Mouse (Mus musculus) forebrain, embryonic 11.5 days (tissue): Measurements from ENCODE around the gene Gipc1. TPM values are rescaled to one million over a fixed set of nuclear protein-coding genes. Genes with fewer than 3 reads are reported as not detected.

Source experiments
- ATAC-seq: fragments of 200-750 bp; cut with Nextera tagmentation; replicated peaks from 2 replicates; pipeline ENCODE4 v1.8.0; 2017; ENCODE audit warnings: moderate TSS enrichment; ENCODE audit not compliant: low FRiP score
- DNase-seq: peaks from one replicate; pipeline ENCODE4 v3.0.0-alpha.2; 2017; ENCODE audit warnings: low spot score
- H3K27ac ChIP-seq: fragments of 300-500 bp; sonication (generic); 2 replicates; pipeline ENCODE4 v1.5.1; 2014; ENCODE audit warnings: low read depth, low read length
- H3K27me3 ChIP-seq: fragments of 300-500 bp; sonication (generic); 2 replicates; pipeline ENCODE4 v1.6.1; 2014; ENCODE audit warnings: mild to moderate bottlenecking, low read length, mixed read lengths; ENCODE audit not compliant: control insufficient read depth, insufficient read depth
- H3K36me3 ChIP-seq: fragments of 300-500 bp; sonication (generic); 2 replicates; pipeline ENCODE4 v1.6.1; 2014; ENCODE audit warnings: mild to moderate bottlenecking, low read length, moderate library complexity, mixed read lengths; ENCODE audit not compliant: control insufficient read depth, insufficient read depth
- H3K4me1 ChIP-seq: fragments of 300-500 bp; sonication (generic); replicated peaks from 2 replicates; pipeline ENCODE4 v1.6.1; 2014; ENCODE audit warnings: low read length, mixed read lengths; ENCODE audit not compliant: control insufficient read depth, insufficient read depth
- H3K4me2 ChIP-seq: fragments of 300-500 bp; sonication (generic); 2 replicates; pipeline ENCODE4 v1.6.1; 2014; ENCODE audit warnings: low read depth, mild to moderate bottlenecking, low read length, moderate library complexity, mixed read lengths; ENCODE audit not compliant: severe bottlenecking
- H3K4me3 ChIP-seq: fragments of 300-500 bp; sonication (generic); 2 replicates; pipeline ENCODE4 v1.5.1; 2014; ENCODE audit warnings: low read depth, low read length
- H3K9ac ChIP-seq: fragments of 300-500 bp; sonication (generic); 2 replicates; pipeline ENCODE4 v1.6.1; 2014; ENCODE audit warnings: low read length
- H3K9me3 ChIP-seq: fragments of 300-500 bp; sonication (generic); 2 replicates; pipeline ENCODE4 v1.6.1; 2016; ENCODE audit warnings: low read length, mixed read lengths; ENCODE audit not compliant: control insufficient read depth
- WGBS: fragments of 180-500 bp; shearing (Covaris S2); extraction: QIAGEN DNeasy Blood & Tissue Kit; methylation state at CpG from one replicate; pipeline ENCODE4 v1.1.7; 2014; 5-methylcytosine and 5-hydroxymethylcytosine counted together
- polyA plus RNA-seq: library from polyadenylated mRNA; unstranded; fragments of >200 nt; fragmentation: Nextera tagmentation; extraction: Ambion mirVana; gene quantifications from 2 replicates; pipeline ENCODE4 v1.2.1, GENCODE M21; 2014

Gipc1 gene
- polyA plus RNA-seq, 1 experiment from 2014 or later = 217 TPM

DNA sequence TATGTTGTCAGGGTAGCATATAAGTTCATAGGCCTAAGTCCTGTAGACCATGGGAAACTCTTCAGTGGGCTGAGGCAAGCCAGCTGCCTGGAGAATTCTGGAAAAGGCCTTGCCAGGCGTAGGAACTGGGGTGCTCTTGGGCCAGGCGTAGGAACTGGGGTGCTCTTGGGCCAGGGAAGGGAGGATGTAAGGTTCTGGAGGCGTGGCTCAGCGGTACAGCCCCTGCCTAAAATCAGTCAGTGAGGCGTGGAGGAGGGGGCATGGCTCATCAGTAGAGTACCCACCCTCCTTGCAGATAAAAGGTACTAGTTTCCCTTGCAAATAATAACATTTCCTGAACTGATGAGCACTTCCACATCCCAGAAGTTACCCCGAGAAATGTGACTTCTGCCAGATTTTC lies 2.2 kb downstream of the Gipc1 start:
- Histone ChIP-seq H3K36me3 (no peaks in the 10 kb centered on the region), H3K27me3 (no peaks in the 10 kb centered on the region), H3K4me2 (no peak overlapping the region), H3K27ac (no peak overlapping the region), H3K4me3 (no peak overlapping the region), H3K9ac (no peak overlapping the region), H3K4me1 (peaks cover 7% of the 10 kb centered on the region; the same call in 1 of the 2 replicates), H3K9me3 (no peaks in the 10 kb centered on the region)
- ATAC-seq (no peak), DNase-seq (no peak)
- WGBS = 94% methylated on average over 6 of the region's 6 CpGs

- 90% methylated on average over 9 of the region's 9 CpGs for WGBS
- ATAC-seq (no peak), DNase-seq (no peak)
- Histone ChIP-seq H3K9me3 (no peaks in the 10 kb centered on the region), H3K4me1 (peaks cover 15% of the 10 kb centered on the region), H3K9ac (no peak overlapping the region), H3K4me3 (no peak overlapping the region), H3K36me3 (no peaks in the 10 kb centered on the region), H3K27ac (no peak overlapping the region), H3K27me3 (no peaks in the 10 kb centered on the region), H3K4me2 (no peak overlapping the region)
Measured at GRCm38 (mm10) chr8:83656043-83656442, 3.6 kb downstream of the Gipc1 start.

DNA sequence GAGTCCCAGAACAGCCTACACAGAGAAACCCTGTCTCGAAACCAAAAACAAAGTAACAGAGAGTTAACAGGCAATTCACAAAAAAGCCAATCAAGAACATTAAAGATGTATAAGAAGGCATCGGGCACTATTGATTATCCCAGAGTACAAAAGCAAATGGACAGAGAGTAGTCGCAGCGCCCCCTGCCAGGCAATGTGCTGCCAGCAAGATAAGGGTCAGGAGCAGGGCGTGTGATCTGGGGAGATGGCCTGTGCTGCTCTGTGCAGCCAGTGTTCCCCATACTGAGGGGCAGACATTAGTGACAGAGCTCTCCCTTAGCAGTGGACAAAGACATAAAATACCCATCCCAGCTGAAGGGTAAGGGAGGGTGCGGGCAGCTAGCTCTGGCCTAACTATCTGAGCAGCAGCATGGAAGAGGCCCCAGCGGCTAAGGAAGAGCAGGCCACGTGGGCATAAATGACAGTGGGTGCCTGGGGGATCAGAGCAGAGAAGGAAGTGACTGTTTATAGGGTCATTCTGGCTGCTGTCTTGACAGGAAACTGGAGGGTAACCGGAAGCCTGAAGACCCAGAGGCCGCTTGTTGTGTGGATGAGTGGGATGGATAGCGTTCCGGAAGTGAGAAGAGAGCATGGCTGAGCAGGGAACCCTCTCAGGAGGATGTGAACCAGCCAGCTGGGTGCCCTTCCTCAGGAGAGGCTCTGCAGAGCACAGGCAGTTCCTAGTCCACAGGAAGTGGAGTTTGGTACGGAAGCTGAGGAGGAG lies 4.2 kb downstream of the Gipc1 start:
- Histone ChIP-seq H3K4me1 (peaks cover 17% of the 10 kb centered on the region), H3K27me3 (no peaks in the 10 kb centered on the region), H3K9ac (no peak overlapping the region), H3K9me3 (no peaks in the 10 kb centered on the region), H3K36me3 (no peaks in the 10 kb centered on the region), H3K4me3 (no peak overlapping the region), H3K4me2 (no peak overlapping the region), H3K27ac (no peak overlapping the region)
- no peak for ATAC-seq
- 86% methylated on average over 13 of the region's 13 CpGs for WGBS
- DNase-seq = no peak

- Histone ChIP-seq H3K9me3 (no peaks in the 10 kb centered on the region), H3K27me3 (no peaks in the 10 kb centered on the region), H3K27ac (no peak overlapping the region), H3K4me2 (no peak overlapping the region), H3K9ac (0 out of 2 replicates have a peak overlapping the region, but pooled peaks have one; percentile 20), H3K4me3 (no peak overlapping the region), H3K36me3 (no peaks in the 10 kb centered on the region), H3K4me1 (peaks cover 12% of the 10 kb centered on the region)
- 8% methylated on average over 8 of the region's 8 CpGs for whole genome bisulfite sequencing
- DNase-seq = no peak
- ATAC-seq = 0 out of 2 replicates have a peak, but pooled peaks have one; percentile 8
Measured at GRCm38 (mm10) chr8:83660545-83660944, 8.1 kb downstream of the Gipc1 start.

DNA sequence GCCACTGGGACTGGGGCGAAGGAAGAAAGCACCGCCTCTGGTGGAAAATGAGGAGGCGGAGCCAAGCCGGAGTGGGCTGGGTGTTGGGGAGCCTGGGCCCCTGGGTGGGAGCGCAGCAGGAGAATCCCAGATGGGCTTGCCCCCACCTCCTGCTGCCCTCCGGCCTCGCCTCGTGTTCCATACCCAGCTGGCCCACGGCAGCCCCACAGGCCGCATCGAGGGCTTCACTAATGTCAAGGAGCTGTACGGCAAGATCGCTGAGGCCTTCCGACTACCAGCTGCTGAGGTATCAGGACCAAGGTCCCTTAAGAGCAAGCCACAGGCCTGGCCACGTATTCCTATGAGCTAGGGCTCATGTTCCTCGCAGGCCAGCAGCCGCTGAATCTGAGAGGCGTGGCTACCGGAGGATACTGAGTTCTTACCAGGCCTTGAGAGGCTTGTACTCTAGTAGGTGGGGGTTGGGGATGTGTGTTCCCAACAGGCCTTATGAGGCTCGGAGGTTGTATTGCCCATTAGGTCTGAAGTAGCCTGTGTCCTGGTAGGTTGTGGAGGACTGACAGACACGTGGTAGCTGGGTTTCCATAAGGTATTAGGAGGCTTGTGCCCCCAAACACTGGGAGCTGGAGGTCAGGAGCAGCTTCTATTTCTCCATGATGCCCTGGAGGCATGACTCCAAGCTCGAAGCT lies 8.7 kb downstream of the Gipc1 start:
- ATAC-seq = peak; percentile 4; the same call in 1 of the 2 replicates
- WGBS = 20% methylated on average over 22 of the region's 22 CpGs
- Histone ChIP-seq H3K4me1 (peaks cover 12% of the 10 kb centered on the region), H3K9me3 (no peaks in the 10 kb centered on the region), H3K27me3 (no peaks in the 10 kb centered on the region), H3K27ac (no peak overlapping the region), H3K4me3 (no peak overlapping the region), H3K36me3 (no peaks in the 10 kb centered on the region), H3K9ac (peak overlapping the region; percentile 20; the same call in 1 of the 2 replicates), H3K4me2 (peak overlapping the region; percentile 21)
- DNase-seq = peak; percentile 61

DNA sequence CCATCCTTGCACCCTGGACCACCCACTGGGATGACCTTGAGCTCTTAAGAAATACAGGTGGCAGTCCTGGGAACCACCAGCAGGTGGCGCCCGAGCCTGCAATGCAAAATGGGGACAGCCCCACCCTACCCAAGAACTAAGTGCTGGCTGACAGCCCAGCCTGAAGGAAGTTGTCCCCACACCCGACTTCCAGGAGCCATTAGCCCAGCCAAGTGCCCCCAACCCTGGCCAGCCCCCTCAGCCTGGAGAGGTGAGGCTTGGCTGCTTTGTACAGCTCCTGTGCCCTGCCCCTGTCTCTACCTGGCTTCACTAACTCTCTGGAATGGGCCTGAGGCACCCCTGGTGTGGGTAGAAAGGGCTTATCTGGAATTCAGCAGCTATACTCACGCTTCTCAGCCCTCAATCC lies 9.9 kb downstream of the Gipc1 start:
- H3K36me3 ChIP-seq = no peaks in the 10 kb centered on the region

DNA sequence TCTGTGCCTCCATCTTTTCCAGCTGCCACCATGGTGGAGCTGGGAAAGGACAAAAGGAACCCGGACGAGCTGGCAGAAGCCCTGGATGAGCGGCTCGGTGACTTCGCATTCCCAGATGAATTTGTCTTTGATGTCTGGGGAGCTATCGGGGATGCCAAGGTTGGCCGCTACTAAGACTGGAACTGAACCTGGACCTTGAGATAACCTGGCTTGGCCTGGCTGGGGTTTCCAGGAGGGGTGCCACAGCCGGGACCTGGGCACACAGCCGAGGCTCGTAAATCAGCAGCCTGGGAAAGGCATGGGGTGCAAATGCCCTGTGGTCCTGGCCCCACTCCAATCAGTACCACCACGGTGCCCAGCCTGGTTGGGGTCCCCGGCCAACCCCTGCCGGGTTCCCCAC lies 11.6 kb downstream of the Gipc1 start:
- no peak overlapping the region for H3K27ac ChIP-seq
- H3K27me3 ChIP-seq = peaks cover 2% of the 10 kb centered on the region; the same call in 1 of the 2 replicates
- no peak overlapping the region for H3K9ac ChIP-seq
- WGBS = 94% methylated on average over 13 of the region's 13 CpGs
- no peaks in the 10 kb centered on the region for H3K9me3 ChIP-seq
- DNase-seq (no peak), ATAC-seq (no peak)
- H3K4me2 ChIP-seq = no peak overlapping the region
- H3K36me3 ChIP-seq = no peaks in the 10 kb centered on the region
- no peak overlapping the region for H3K4me3 ChIP-seq
- H3K4me1 ChIP-seq = peaks cover 24% of the 10 kb centered on the region

More for the DNA sequence above, 9.9 kb downstream of the Gipc1 start:
- Histone ChIP-seq H3K27ac (no peak overlapping the region), H3K9ac (no peak overlapping the region), H3K27me3 (no peaks in the 10 kb centered on the region; the same call in 1 of the 2 replicates), H3K4me2 (no peak overlapping the region), H3K9me3 (no peaks in the 10 kb centered on the region), H3K4me3 (no peak overlapping the region), H3K4me1 (peaks cover 15% of the 10 kb centered on the region)
- 7% methylated on average over 4 of the region's 4 CpGs for WGBS
- peak; percentile 35; the same call in 1 of the 2 replicates for ATAC-seq
- peak; percentile 91 for DNase-seq

DNA sequence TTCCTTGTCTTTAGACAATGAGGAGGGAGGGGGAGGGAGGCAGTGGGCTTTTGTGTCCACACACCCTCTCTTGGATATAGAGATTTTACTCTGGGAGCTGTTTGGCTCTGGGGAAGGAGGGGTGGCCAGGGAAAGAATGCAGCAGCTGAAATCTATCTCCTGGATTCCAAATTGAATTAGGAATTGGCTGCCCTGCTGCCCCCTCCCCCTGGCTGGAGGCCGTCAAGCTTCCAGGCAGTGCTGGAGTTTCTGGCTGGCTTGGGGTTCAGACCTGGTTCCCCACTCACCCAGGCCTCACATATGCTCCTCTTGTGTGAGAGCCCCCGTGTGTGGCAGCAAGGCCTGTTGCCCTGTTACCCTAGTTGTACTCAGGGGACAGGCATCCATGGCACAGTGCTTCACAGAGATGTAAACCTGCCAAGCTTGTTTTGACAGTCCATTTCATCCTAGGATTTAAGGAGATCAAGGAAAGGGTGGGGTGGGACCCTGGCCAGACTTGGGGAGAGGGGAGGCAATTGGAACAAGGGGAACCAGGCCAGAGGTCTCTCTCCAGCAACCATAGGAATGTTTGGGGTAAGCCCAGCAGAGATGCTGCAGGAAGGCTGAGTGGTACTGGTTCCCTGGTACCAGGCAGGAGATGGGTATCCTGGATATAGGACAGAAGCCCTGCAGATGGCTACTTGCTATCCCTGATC lies 12.6 kb downstream of the Gipc1 start:
- H3K36me3 ChIP-seq = no peaks in the 10 kb centered on the region
- peaks cover 21% of the 10 kb centered on the region for H3K4me1 ChIP-seq
- no peak overlapping the region for H3K9ac ChIP-seq
- no peaks in the 10 kb centered on the region for H3K9me3 ChIP-seq
- WGBS = 41% methylated on average over 2 of the region's 2 CpGs
- peak; percentile 57 for DNase-seq
- H3K4me3 ChIP-seq = no peak overlapping the region
- ATAC-seq = no peak
- peaks cover 2% of the 10 kb centered on the region; the same call in 1 of the 2 replicates for H3K27me3 ChIP-seq
- H3K4me2 ChIP-seq = no peak overlapping the region
- H3K27ac ChIP-seq = no peak overlapping the region
